Mouse (Mus musculus): ENCODE data around the gene Nemp1. TPM values are rescaled to one million over a fixed set of nuclear protein-coding genes. Genes with fewer than 3 reads are reported as not detected.

The Nemp1 gene
- polyA plus RNA-seq, 2 experiments = 9.0 to 12.3 TPM

DNA sequence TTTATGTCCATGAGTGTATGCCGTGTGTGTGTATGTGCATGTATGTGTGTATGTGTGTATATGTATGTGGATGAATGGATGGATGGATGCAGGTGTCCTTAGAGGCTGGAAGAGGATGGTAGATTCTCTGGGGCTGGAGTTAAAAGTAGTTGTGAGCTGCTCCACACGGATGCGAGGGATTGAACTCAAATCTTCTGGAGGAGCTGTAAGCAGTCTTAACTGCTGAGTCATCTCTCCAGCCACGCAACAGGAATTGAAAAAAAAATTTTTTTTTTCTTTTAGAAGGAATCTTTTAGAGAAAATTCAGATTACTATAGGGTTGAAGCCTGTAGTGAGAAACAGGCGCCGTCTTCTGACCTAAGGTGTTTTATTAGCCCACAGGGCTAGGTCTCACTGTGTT is 16.2 kb downstream of the Nemp1 start:
- 64% methylated on average over 6 of the region's 6 CpGs for WGBS
- no peak overlapping the region for H3K4me2 ChIP-seq (replicated peaks; ENCODE audit: low read depth, low read length, severe bottlenecking)
- H3K4me1 ChIP-seq (ENCODE audit: control insufficient read depth, insufficient read depth, low read length) = no peaks in the 10 kb centered on the region

DNA sequence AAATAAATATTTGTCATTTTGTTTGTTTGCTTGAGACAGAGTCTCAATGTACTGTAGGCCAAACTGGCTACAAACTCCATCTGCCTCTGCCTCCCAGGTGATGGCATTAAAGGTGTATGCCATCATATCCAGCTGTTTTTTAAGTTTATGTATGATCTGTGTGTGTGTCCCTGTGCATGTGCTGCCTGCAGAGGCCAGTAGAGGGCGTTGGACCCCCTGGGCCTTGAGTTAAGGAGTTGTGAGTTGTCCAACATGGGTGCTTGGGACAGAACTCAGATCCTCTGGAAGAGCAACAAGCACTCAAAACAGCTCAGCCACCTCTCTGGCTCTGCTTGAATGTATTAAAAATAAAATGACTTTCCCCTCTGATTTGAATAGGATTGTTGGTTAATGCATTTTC is 24.4 kb downstream of the Nemp1 start:
- Histone ChIP-seq H3K27ac (replicated peaks; ENCODE audit: low read depth, low read length) (no peak overlapping the region), H3K4me3 (replicated peaks; ENCODE audit: low read length) (no peak overlapping the region)
- TF ChIP-seq POLR2A (IDR thresholded peaks at IDR 0.05; ENCODE audit: borderline replicate concordance, extremely low read depth, insufficient read depth, insufficient read length) = no peak

More for the DNA sequence above, 16.2 kb downstream of the Nemp1 start:
- DNase-seq (ENCODE audit: low spot score) (no peak), ATAC-seq (ENCODE audit: low FRiP score, low read depth) (no peak)
- H3K36me3 ChIP-seq (ENCODE audit: control insufficient read depth, insufficient read depth, low read length) = no peaks in the 10 kb centered on the region
- H3K27ac ChIP-seq (replicated peaks; ENCODE audit: low read depth, low read length) = no peak overlapping the region
- H3K4me3 ChIP-seq (replicated peaks; ENCODE audit: low read length) = no peak overlapping the region
- no peaks in the 10 kb centered on the region for H3K27me3 ChIP-seq (ENCODE audit: control insufficient read depth, insufficient read depth, low read length)
- TF ChIP-seq POLR2A (IDR thresholded peaks at IDR 0.05; ENCODE audit: borderline replicate concordance, extremely low read depth, insufficient read depth, insufficient read length) = no peak
- H3K9me3 ChIP-seq (ENCODE audit: control insufficient read depth, low read length) = no peaks in the 10 kb centered on the region
- H3K9ac ChIP-seq (ENCODE audit: low read depth, low read length, severe bottlenecking) = no peak overlapping the region

DNA sequence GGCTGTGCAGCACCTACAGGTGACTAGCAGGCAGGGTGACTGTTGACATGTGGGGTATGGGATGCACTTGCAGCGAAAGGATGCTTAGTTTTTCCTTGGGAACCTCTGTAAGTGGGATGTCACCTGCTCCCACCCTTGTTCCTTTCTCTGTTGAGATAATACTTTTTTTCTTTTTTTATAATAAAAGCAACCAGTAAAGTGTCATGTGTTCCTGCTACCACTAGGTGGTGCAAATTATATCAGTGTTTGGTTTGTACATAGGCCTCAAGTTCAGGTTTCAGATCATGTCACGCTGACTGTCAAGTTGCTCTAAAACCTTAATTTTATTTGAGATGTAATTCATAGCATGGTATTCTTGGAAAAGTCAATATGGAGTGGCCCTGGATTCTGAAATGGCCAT is 27.9 kb downstream of the Nemp1 start:
- Histone ChIP-seq H3K36me3 (ENCODE audit: control insufficient read depth, insufficient read depth, low read length) (peaks cover 65% of the 10 kb centered on the region), H3K9me3 (ENCODE audit: control insufficient read depth, low read length) (no peaks in the 10 kb centered on the region), H3K4me1 (ENCODE audit: control insufficient read depth, insufficient read depth, low read length) (no peaks in the 10 kb centered on the region), H3K27me3 (ENCODE audit: control insufficient read depth, insufficient read depth, low read length) (no peaks in the 10 kb centered on the region), H3K9ac (ENCODE audit: low read depth, low read length, severe bottlenecking) (no peak overlapping the region), H3K4me3 (replicated peaks; ENCODE audit: low read length) (no peak overlapping the region), H3K27ac (replicated peaks; ENCODE audit: low read depth, low read length) (no peak overlapping the region), H3K4me2 (replicated peaks; ENCODE audit: low read depth, low read length, severe bottlenecking) (no peak overlapping the region)
- no peak for TF ChIP-seq POLR2A (IDR thresholded peaks at IDR 0.05; ENCODE audit: borderline replicate concordance, extremely low read depth, insufficient read depth, insufficient read length)
- DNase-seq (ENCODE audit: low spot score) (peak; percentile 59), ATAC-seq (ENCODE audit: low FRiP score, low read depth) (0 out of 2 replicates have a peak, but pooled peaks have one; percentile 30)
- WGBS = 49% methylated on average over 2 of the region's 2 CpGs

More for the DNA sequence above, 24.4 kb downstream of the Nemp1 start:
- DNase-seq (ENCODE audit: low spot score) = no peak
- no peak overlapping the region for H3K9ac ChIP-seq (ENCODE audit: low read depth, low read length, severe bottlenecking)
- no peaks in the 10 kb centered on the region for H3K27me3 ChIP-seq (ENCODE audit: control insufficient read depth, insufficient read depth, low read length)
- peaks cover 48% of the 10 kb centered on the region for H3K36me3 ChIP-seq (ENCODE audit: control insufficient read depth, insufficient read depth, low read length)
- ATAC-seq (ENCODE audit: low FRiP score, low read depth) = no peak
- no peaks in the 10 kb centered on the region for H3K4me1 ChIP-seq (ENCODE audit: control insufficient read depth, insufficient read depth, low read length)
- H3K4me2 ChIP-seq (replicated peaks; ENCODE audit: low read depth, low read length, severe bottlenecking) = no peak overlapping the region
- 23% methylated on average over 1 of the region's 1 CpGs for WGBS
- no peaks in the 10 kb centered on the region for H3K9me3 ChIP-seq (ENCODE audit: control insufficient read depth, low read length)

DNA sequence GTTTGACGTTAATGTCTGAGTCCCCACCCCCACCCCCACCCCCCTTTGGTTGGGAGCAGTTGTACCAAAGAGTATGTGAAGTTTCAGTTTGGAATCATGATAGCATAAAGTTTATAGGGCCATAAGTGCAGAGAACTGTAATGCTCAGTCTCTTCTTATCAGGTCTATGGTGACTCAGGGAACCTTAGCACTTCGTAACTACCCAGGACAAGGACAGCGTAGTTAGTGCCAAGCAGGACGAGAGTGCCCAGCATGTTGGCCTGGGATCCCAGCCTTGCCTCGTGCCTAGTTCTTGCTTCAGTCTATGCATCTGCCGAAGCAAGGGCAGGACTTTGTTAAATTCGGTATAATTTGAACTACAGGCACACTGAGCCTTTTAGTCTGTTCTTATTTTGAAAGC is 29.1 kb downstream of the Nemp1 start:
- DNase-seq (ENCODE audit: low spot score) (no peak), ATAC-seq (ENCODE audit: low FRiP score, low read depth) (no peak)
- no peaks in the 10 kb centered on the region for H3K4me1 ChIP-seq (ENCODE audit: control insufficient read depth, insufficient read depth, low read length)
- peaks cover 58% of the 10 kb centered on the region for H3K36me3 ChIP-seq (ENCODE audit: control insufficient read depth, insufficient read depth, low read length)
- H3K27ac ChIP-seq (replicated peaks; ENCODE audit: low read depth, low read length) = no peak overlapping the region
- no peaks in the 10 kb centered on the region for H3K9me3 ChIP-seq (ENCODE audit: control insufficient read depth, low read length)
- H3K4me2 ChIP-seq (replicated peaks; ENCODE audit: low read depth, low read length, severe bottlenecking) = no peak overlapping the region
- H3K27me3 ChIP-seq (ENCODE audit: control insufficient read depth, insufficient read depth, low read length) = no peaks in the 10 kb centered on the region
- no peak overlapping the region for H3K9ac ChIP-seq (ENCODE audit: low read depth, low read length, severe bottlenecking)
- H3K4me3 ChIP-seq (replicated peaks; ENCODE audit: low read length) = no peak overlapping the region
- TF ChIP-seq POLR2A (IDR thresholded peaks at IDR 0.05; ENCODE audit: borderline replicate concordance, extremely low read depth, insufficient read depth, insufficient read length) = no peak
- WGBS = 92% methylated on average over 7 of the region's 7 CpGs

DNA sequence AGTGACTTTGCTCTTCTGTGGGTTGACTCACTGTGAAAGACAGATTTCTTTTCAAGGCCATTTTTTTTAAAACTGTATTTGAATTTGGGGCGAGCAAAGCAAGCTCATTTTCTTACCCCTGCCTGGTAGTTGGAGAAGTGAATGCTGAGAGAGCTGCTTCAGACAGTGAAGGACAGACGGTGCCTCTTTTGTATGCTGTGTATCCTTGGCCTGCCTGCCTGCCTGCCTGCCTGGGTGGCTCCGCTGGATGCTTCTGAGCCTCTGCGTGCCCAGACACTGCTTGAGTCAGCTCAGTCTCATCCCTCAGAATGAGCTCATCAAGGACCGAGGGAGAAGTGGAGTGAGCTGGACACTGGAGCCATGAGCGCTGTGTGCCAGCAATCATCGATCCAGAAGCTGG is 32.3 kb downstream of the Nemp1 start:
- ATAC-seq (ENCODE audit: low FRiP score, low read depth) (no peak), DNase-seq (ENCODE audit: low spot score) (no peak)
- no peaks in the 10 kb centered on the region for H3K4me1 ChIP-seq (ENCODE audit: control insufficient read depth, insufficient read depth, low read length)
- no peaks in the 10 kb centered on the region for H3K27me3 ChIP-seq (ENCODE audit: control insufficient read depth, insufficient read depth, low read length)
- no peak overlapping the region for H3K4me3 ChIP-seq (replicated peaks; ENCODE audit: low read length)
- TF ChIP-seq POLR2A (IDR thresholded peaks at IDR 0.05; ENCODE audit: borderline replicate concordance, extremely low read depth, insufficient read depth, insufficient read length) = no peak
- peaks cover 41% of the 10 kb centered on the region for H3K36me3 ChIP-seq (ENCODE audit: control insufficient read depth, insufficient read depth, low read length)
- no peak overlapping the region for H3K27ac ChIP-seq (replicated peaks; ENCODE audit: low read depth, low read length)
- no peak overlapping the region for H3K9ac ChIP-seq (ENCODE audit: low read depth, low read length, severe bottlenecking)
- WGBS = 89% methylated on average over 7 of the region's 7 CpGs
- no peak overlapping the region for H3K4me2 ChIP-seq (replicated peaks; ENCODE audit: low read depth, low read length, severe bottlenecking)
- no peaks in the 10 kb centered on the region for H3K9me3 ChIP-seq (ENCODE audit: control insufficient read depth, low read length)

DNA sequence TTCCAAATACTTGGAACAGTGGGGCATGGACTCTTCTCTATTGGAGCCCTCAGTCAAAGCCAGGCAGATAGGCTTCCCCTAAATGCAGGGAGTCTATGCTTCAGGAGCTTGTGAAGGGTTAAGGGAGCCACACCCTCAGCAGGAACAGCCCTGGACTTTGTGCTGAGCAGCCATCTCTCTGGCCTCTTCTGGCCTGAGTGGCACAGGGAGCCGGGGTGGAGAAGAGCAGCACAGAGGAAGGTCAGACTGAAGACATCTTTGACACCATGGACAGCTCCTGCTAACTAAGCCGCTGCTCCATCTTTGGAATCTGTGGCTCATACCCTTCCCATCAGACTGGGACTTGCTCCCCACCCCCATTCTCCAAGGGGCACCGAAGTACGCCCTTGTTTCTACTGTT is 36.6 kb downstream of the Nemp1 start:
- no peak for TF ChIP-seq POLR2A (IDR thresholded peaks at IDR 0.05; ENCODE audit: borderline replicate concordance, extremely low read depth, insufficient read depth, insufficient read length)
- Histone ChIP-seq H3K4me1 (ENCODE audit: control insufficient read depth, insufficient read depth, low read length) (no peaks in the 10 kb centered on the region), H3K36me3 (ENCODE audit: control insufficient read depth, insufficient read depth, low read length) (peaks cover 7% of the 10 kb centered on the region; the same call in 1 of the 2 replicates), H3K9me3 (ENCODE audit: control insufficient read depth, low read length) (no peaks in the 10 kb centered on the region), H3K27me3 (ENCODE audit: control insufficient read depth, insufficient read depth, low read length) (no peaks in the 10 kb centered on the region), H3K27ac (replicated peaks; ENCODE audit: low read depth, low read length) (no peak overlapping the region), H3K4me2 (replicated peaks; ENCODE audit: low read depth, low read length, severe bottlenecking) (no peak overlapping the region), H3K4me3 (replicated peaks; ENCODE audit: low read length) (no peak overlapping the region), H3K9ac (ENCODE audit: low read depth, low read length, severe bottlenecking) (no peak overlapping the region)
- 34% methylated on average over 4 of the region's 4 CpGs for WGBS
- no peak for ATAC-seq (ENCODE audit: low FRiP score, low read depth)
- peak; percentile 49 for DNase-seq (ENCODE audit: low spot score)

All from limb, embryonic 14.5 days (tissue).